Mouse (Mus musculus) fat pad, adult 2 months (tissue): ENCODE measurements around the gene Olfr128.
"Not testable (repeated sequence)": the region's sequence is repeated elsewhere in the genome, so short reads cannot be mapped to it uniquely, and the experiment has no call there.

Source experiments
- DNase-seq: peaks from one replicate; pipeline ENCODE4 v3.0.0-alpha.2; 2011; ENCODE audit warnings: low read depth, low spot score; ENCODE audit errors: extremely low read depth

The Olfr128 gene

DNA sequence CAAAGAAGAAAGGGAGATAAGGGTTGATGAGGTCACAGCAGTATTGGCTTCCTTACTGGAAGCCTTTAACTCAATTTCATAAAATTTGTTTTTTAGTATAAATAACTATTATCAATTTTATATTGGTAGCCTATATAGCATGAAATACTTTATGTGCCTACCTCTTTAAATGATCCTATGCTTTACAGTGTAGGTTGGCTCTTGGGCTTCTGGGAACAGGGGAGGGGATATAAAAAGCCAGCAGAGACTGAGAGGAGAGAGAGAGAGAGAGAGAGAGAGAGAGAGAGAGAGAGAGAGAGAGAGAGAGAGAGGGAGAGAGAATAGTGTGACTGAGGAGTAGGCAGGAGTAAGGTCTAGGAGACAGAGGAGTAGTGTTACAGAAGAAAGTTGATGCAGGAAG is at the start of gene Olfr128:
Gene Olfr128, plus strand, starts transcription at position 301 of the 400 bp plus-strand sequence.
- no peak for DNase-seq

DNA sequence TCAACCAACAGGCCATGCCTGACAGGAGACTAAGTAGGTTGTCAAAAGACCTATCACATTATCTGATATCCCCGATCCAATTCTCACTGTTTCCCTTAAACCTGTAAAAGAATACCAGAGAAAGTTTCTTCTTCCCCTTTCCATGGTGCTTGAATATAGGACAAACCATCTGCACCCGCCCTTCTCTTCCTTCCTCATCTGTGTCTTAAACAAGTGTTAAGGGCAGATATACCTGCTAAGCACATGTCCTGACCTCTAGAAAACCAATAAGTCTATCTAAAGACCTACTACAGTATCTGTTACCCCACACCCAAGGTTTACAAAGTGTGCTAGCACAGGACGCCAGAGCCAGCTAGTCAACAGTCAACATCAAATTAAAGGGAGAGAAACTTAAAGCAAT is 46.5 kb upstream of the Olfr128 start:
- no peak for DNase-seq

DNA sequence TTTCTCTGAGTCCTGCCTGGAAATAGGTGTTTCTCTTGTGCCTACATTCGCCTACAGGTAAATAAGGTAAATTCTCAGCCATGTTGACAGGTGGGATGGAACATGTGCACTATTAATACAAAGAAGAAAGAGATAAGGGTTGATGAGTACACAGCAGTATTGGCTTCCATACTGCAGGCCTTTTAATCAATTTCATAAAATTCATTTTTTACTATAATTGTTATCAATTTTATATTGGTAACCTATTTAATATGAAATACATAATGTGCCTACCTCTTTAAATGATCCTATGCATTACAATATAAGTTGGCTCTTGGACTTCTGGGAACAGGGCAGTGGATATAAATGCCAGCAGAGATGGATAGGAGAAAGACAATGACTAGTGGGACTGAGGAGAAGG is 20.2 kb upstream of the Olfr128 start, which contains the start of gene Olfr127:
Gene Olfr127, plus strand, starts transcription at position 301 of the 400 bp plus-strand sequence.
- no peak for DNase-seq

DNA sequence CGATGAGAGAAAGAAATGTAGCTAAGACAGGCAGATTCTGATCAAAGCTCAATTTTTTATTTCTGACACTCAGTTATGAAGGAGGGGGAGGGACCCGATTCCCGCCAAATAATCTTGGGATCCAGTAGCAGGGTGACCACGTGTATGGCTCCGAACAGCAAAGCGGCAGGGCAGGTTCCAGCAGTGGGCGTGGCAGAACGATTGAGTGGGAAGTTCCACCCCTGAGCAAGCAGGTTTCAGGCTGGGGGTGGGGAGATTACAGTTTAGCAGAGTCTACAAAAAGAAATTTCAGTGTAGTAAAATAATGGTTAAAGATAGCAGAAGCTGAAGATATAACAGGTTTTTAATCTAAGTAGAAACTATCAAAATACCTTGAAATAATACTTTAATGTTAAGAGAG is 13.5 kb upstream of the Olfr128 start:
- DNase-seq: not testable (repeated sequence)

DNA sequence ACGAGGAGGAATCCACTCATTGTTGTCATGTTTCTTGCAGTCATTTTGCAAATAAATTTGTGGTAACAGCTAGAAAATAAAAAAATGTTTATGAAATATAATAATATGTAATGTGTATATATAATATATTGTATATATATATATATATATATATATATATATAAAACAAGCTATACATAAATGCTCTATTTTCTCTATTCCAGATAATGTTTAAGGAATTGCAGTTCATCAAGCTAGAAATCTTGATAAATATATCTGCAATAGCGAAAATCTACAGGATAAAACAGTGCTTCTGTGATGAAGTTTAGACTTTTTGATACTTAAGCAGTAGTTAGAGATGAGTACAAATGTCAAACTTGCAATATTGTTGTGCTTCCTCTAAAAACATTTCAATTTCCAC is 32.6 kb downstream of the Olfr128 start, which contains the start of gene Olfr761:
Gene Olfr761, minus strand, starts transcription at position 101 of the 400 bp plus-strand sequence.
- DNase-seq: no peak

DNA sequence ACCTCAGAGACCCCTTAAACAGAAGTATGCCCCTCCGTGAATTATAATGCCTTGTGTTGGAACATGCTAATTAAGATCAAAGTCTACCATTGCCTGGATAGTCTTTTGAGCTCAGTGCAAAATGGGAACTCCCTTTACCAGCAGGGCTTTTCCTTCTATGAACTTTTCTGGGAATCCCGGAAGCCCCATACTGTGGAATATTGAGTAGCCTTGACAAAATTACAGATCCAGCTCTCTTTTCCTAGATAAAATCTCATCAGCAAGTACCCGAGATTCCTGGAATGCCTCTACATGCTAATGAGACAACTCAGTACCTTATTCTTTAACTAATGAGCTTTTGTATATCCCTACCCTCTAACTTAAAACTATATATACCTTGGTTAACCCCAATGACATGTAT is 53.2 kb downstream of the Olfr128 start:
- DNase-seq: no peak
